Mouse (Mus musculus): Measurements from ENCODE around the gene Zfp341.

DNA sequence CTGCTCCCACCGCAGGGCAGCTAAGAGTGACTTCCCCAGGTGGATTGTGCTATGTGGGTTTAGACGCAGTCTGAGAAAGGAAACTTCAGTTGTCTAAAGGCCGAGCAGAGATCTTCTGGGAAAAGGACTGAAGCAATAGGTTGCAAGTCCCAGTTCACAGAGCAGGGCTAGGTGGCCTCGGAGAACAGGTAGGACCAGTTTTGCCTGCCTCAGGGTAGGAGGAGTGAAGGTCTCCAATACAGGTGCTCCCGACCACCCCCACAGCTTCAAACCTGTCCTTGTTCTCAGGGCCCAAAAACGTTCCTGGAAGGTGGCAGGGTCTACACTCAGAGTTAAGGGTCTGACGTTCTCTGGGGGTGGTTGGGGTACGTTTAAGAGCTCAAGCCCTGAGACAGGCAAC is 38.3 kb downstream of the Zfp341 start, which contains the start of gene Chmp4b:
- TF ChIP-seq CTCF (IDR thresholded peaks at IDR 0.05; ENCODE audit: borderline replicate concordance, extremely low read depth, insufficient read depth, insufficient read length) (no peak), POLR2A (IDR thresholded peaks at IDR 0.05; ENCODE audit: borderline replicate concordance, extremely low read depth, insufficient read depth, insufficient read length, poor library complexity, severe bottlenecking) (no peak)

Data from brain, embryonic 14.5 days (tissue).